Mouse (Mus musculus) right cerebral cortex, postnatal 25 days (tissue): ENCODE measurements around the gene Sox12.
"Not testable (repeated sequence)": the region's sequence is repeated elsewhere in the genome, so short reads cannot be mapped to it uniquely, and the experiment has no call there.

Experiments used
- DNase-seq: peaks from one replicate; pipeline ENCODE4 v3.0.0; 2022

Sox12 gene

DNA sequence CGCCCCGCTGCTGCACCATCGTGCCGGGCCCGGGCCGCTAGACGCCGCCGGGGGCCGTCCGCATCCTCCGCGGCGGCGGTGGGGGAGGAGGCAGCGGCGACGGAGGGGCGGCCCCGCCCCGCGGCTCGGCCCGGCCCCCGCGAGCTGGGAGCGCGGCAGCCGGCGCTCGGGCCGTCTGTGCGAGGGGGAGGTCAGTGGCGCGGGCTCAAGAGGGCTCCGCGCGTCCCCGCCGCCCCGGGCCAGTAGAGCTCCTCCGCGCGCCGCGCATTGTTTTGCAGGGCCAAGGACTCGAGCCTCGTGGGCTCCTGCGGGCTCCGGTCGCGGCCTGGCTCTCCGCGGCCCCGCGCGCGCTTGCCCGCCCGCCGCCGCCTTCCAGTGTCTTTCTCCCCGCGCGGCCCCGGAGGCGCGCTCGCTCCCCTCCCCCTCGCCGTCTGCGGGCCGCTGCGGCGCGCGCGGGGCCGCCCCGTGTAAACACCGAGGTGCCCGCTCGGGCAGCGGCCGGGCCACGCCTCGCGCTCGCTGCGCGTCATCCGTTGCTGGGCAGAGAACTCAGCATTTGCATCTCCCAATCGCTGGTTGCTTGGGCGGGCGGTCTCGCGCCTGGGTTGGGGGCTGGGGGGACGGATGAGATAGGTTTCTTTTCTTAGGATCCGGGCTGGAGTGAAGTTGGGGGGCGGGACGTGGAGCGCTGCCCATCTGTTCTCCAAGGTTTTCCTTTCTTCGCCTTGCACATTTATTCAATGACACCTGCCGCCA is at the start of gene Sox12:
TSS of gene Sox12 (minus strand) at position 384 of the 756 bp plus-strand sequence.
- peak; percentile 96 for DNase-seq

GRCm38 (mm10) chr2:152447461-152447860 is 49.6 kb upstream of the Sox12 start:
- DNase-seq = no peak

GRCm38 (mm10) chr2:152446642-152447041 is 48.8 kb upstream of the Sox12 start:
- no peak for DNase-seq

GRCm38 (mm10) chr2:152443281-152443680 is 45.4 kb upstream of the Sox12 start:
- DNase-seq = peak; percentile 19

- no peak for DNase-seq
Measured at GRCm38 (mm10) chr2:152442322-152442721, 44.5 kb upstream of the Sox12 start.

- no peak for DNase-seq
Measured at GRCm38 (mm10) chr2:152439833-152440232, 42.0 kb upstream of the Sox12 start.

GRCm38 (mm10) chr2:152438963-152439362 is 41.1 kb upstream of the Sox12 start:
- no peak for DNase-seq

GRCm38 (mm10) chr2:152436983-152437860 is 39.4 kb upstream of the Sox12 start:
- peak; percentile 85 for DNase-seq

GRCm38 (mm10) chr2:152436405-152436901 is 38.6 kb upstream of the Sox12 start:
- DNase-seq = no peak

GRCm38 (mm10) chr2:152428481-152428880 is 30.6 kb upstream of the Sox12 start:
- DNase-seq = not testable (repeated sequence)

- DNase-seq = peak; percentile 39
Measured at GRCm38 (mm10) chr2:152427493-152427892, 29.6 kb upstream of the Sox12 start.

DNA sequence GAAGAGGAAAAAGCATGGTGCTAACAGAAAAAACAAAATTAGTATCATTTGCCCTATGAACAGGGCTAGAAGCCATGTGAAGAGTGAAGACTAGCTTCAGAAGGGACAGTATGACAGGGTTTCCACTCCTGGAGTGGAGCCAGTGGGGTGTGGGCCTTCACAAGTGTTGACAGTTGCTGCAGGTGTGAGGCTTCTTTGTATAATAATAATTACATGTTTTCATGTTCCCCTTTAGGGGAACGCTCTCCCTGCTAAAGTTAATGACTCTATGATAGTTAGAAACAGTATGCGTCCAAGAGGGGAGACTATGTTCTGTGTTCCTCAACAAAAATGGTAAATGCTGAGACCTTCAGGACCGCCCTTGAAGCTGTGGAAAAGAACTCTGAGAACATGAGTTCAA is 17.9 kb upstream of the Sox12 start:
- no peak for DNase-seq

GRCm38 (mm10) chr2:152415287-152415686 is 17.4 kb upstream of the Sox12 start, which contains the start of gene 6820408C15Rik:
Gene 6820408C15Rik, plus strand, starts transcription at chr2:152415587.
- no peak for DNase-seq

DNA sequence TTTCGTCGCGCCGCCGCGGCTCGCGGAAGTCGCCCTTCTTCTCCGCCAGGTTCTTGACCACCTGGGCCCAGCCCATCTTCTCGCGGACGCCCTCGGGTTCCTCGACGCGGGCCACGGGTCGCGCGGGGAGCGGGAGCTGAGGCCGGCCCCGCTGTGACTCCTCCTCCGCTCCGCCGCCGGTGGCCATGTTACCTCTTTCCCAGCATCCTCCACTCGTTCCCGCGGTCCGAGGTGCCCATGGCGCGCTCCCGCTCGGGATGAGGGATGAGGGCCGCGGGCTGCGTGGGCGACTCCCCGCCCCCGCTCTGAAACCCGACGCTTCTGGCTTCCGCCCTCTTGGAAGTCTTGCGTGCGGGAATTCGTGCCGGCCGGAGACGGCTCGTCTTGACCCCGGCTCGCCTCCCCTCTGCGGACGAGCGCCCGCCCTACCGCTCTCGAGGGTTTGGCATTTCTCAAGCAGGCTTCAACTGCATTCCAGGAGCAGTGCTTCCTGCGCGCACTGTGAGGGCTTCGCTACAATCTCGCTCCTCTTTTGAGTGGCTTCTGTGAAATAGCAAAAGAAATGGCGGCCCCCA is 16.8 kb upstream of the Sox12 start, which contains the start of gene Zcchc3:
TSS of gene Zcchc3 (minus strand) at position 437 of the 575 bp plus-strand sequence.
- peak; percentile 89 for DNase-seq

DNA sequence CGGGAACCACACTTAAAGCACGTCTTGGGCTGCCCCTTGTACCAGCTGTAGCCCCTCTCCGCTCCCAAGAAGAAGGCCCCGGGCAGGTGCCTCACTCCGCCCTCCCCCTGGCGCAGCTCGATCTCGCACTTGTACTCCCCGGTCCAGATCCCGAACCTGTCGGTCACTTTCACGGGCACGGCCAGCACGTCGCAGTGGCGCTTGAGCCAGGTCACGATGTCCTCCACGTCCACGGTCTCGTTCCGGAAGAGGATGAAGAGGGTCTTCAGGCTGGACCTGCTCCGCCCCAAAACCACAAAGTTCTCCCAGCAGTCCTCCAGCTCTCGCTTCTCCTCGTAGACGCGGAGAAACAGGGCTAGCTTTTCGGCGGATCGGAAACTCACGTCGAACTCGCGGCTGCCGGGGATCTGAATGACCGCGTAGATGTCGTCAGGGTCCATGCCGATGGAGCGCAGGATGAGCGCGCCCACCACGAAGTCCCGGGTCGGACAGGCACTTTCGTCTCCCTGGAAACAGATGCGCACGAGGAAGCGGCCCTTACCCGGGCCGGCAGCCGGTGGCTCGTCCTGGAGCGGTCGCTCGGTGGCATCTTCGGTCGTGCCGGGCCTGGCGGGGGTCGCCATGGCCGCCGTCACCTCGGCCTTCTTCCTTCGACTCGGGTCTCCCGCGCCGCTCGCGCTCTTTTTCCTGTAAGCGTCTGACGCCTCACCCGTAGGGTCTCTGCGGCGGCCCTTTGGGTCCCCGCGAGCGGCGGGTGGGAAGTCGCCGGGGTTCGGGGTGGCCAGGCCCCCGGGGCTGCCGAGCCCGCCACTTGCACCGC is 16.1 kb upstream of the Sox12 start:
- peak; percentile 43 for DNase-seq

GRCm38 (mm10) chr2:152413158-152413764 is 15.4 kb upstream of the Sox12 start:
- DNase-seq = no peak

GRCm38 (mm10) chr2:152412526-152413157 is 14.8 kb upstream of the Sox12 start:
- DNase-seq = no peak

- DNase-seq = no peak
Measured at GRCm38 (mm10) chr2:152411471-152411870, 13.6 kb upstream of the Sox12 start.

DNA sequence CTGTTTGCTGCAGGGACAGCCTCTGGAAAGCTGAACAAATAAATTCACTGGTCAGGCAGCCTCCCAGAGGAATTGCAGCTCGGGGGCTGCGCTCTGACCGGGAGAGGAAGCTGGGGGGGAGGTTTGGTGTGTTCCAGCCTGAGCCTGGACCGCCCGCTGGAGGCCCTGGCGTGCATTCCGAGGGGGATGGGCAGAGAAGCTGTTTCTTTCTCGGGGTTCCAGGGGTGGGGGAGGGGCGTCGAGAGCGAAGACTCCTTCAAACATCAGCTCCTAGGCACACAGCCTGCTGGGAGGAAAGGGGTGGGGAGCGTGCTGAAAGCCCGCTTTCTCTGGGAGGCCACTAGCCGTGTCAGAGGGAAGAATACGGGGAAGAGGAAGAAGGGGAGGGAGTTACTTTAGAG is 13.1 kb upstream of the Sox12 start:
- DNase-seq = peak; percentile 67

DNA sequence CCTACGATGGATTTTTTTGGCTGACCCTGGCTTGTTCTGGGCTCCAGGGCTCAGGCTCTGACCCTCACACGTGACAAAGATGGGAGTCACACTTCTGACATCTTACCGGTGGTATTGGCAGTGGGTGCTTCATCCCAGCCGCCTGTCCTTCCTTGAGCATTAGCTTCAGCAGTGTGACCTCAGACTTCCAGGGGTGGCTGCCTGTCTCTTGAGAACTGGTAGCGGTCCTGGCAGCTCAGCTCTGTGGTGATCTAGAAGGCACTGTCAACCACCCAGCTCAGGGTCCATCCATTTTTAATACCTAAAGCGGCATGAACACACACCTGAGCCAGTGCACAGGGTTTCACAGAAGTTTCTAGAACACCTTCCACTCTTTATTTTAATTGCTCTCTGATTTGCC is 11.9 kb upstream of the Sox12 start:
- no peak for DNase-seq

DNA sequence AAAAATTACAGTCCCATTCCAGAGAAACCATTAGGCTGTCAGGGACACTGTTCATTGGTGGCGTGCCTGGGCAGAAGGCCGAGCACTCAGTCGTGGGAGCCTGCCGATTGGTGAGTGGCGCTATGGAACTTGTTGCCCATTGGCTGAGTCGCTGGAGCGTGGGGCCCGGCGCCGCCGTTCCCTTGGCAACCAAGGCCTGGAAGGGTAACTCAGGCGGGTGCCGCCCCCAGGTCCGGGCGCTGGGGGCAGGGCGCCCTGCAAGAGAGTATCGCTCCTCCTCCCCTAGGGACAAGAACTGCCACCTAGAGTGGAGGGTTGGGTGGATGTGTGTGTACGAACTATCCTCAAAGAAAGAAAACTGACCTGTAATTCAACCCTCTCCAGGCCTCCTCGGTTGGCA is 8.3 kb upstream of the Sox12 start:
- DNase-seq = peak; percentile 98
